Mouse (Mus musculus) 416B (cell line): ENCODE measurements around the gene Kmt5a.
A peak's percentile ranks its signal among the peaks of the same experiment; 100 is the strongest.
"Not testable (repeated sequence)": the region's sequence is repeated elsewhere in the genome, so short reads cannot be mapped to it uniquely, and the experiment has no call there.

Source experiments
- DNase-seq: peaks from one replicate; pipeline ENCODE4 v3.0.0; 2011; ENCODE audit warnings: low read depth

Kmt5a gene

DNA sequence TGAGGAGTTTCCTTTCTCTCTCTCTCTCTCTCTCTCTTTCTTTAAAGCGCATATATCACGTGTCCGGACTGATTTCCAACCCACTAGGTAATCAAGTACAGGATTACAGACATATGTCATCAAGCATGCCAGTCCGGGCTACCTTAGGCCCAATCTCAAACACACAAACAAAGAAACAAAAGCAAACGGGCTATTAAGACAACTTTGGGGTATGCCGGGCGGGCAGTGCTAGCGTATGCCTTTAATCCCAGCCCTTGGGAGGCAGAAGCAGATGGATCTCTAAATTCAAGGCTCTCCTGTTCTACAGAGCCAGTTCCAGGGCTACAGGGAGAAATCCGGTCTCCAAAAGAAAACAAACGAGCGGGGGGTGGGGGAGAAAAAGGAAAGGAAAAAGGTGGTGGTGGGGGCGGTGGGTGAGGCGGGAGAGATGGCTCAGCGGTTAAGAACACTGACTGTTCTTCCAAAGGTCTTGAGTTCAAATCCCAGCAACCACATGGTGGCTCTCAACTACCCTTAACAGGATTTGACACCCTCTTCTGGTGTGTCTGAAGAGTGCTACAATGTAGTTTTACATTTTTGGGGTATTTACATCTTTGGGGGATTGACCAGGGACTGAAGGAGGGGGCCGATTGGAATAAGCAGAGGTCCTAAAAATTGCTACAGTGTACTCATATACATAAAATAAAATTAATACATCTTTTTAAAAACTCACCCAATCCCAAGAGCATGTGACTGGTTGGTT is 44.1 kb downstream of the Kmt5a start:
- no peak for DNase-seq

DNA sequence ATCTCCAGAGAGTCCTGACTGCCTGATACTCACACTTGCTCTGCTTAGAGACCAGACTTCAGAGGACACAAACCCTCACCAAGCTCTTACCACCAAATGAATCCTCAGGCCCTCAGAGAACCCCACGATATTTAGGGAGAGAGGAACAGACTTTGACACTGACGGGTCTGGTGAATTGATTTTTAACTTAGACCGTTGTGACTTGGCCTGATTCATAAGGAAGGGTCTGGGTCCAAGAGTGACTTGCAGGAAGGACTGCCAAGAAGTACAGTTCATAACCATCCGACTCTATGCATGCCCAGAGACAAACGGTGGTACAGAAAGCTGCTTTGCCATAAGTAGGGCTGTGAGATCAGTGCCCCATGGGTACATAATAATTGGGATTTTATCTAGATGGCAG is 45.9 kb downstream of the Kmt5a start:
- DNase-seq, result no peak

DNA sequence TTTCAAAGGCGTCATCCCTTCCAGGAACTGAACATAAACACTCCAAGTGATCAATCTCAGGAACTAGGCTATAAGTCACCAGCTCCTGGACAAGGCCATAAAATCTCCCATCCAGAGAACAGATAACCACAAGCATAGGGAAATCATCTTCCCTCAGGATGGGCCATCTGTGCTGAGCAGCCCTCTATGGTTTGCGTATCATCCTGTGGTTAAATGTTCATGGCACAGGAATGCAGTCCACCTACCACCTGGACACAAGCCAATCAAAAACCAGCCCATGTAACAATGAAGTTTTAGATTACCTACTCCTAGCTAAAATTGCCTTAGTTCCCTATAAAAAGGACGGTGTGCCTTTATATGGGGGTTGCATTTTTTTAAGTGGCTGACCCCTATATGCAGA is 49.2 kb downstream of the Kmt5a start:
- DNase-seq, result no peak

DNA sequence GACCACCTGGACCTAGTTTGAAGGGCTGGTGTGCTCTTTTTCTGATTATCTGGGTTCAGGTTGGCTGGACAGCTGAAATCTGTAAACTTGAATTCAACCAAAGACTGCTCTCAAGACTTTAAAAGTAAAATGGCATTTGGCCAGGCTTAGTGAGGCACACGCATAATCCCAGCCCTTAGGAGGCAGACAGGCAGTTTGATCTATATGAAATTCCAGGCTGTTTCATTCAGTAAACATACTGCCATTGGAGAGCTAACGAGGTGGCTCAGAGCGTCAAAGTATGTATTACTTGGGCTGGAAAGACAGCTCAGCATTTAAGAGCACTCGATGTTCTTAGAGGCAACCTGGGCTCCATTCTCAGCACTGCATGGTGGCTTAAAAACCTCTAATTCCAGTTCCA is 52.0 kb downstream of the Kmt5a start:
- DNase-seq, result no peak

DNA sequence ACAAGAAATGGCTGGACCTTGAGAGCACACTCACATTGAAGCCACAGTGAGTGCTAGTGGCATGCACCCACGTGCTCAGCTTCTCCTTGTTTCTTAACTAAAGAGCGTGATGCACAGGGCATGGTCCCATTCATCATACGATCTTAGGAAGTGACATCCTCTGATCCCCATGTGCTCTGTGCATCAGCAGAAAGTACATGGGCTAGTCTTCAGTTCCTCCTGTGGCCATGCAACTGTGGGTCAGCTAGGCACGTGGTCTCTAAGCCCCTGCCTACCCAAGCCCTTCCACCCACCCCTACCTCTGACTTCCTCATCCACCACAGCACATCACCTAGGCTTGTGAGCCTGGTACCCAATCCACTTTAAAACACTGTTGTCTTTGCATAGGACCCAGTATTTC is 52.9 kb downstream of the Kmt5a start:
- DNase-seq, result no peak

DNA sequence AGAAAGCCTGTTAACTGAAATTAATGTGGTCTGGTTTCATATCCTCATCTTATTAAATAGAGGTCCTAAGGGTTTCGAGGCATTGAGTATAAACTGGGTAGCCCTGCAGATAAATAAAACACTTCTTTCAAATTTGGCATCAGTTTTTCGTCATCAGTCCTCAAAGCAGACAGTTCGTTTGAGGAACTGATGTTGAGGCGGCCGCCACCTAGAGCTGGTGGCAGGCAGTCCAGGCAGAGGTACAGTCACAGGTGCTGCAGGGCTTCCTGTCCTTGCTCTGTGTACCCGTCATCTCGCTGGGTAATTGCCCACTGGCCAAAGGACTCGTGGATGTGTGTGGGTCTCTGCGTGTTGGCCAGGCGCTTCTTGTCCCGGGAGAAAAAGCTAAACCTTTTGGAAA is 53.7 kb downstream of the Kmt5a start:
- DNase-seq, result no peak

DNA sequence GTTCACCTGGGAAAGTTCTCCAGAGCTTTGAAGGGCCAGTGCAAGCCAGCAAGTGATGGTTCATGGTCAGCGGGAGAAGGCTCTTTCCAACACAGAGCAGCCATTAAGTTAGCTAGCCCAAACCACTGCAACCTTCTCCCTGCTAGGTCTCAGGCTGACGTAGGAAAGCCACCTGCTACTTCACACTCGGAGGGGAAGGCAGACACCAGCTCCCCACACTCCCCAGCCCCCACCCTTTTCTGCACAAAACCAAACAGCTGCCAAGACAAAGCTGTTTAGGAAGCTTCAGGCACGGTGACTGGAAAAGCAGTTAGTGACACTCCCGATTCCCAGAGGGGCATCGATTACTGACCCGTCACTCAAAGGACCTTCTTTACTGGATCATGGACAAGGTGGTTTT is 55.8 kb downstream of the Kmt5a start:
- no peak for DNase-seq

DNA sequence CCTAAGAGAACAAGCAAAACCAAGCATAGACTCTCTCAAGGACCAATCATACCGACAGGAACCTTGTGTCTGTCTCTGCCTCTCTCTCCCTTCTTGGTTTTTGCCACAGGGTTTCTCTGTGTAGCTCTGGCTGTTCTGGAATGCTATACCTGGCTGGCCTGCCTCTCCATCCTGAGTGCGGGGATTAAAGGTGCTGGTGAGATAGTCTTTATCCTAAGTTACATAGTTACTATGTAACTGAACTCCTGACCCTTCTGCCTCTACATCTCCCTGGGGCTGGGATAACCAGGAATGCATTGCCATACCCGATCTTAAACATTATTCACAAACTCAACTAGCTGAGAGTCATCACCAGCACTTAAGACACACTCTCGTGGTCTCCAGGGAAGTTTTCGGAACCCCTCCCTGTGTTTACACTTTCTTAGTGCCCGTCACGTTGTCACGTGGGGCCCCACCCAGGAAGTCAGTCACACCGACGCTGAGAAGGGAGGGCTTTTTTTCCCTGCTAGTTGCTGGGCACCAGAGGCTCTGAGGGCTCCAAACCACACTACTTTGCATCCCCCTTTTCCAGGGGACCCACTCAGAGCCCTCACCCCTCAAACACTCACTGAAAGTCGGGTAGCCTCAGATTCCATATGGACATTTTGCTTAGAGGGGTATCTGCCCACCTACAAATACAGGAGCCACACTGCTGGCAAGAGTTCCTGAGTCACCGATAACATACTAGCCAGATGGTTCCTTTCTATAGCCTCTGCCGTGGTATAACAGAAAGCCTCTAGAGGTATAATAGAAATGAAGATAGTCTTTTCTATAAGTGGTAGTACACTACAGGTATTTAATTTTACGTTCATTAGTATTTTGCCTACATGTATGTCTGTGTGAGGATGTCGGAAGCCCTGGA is 57.1 kb downstream of the Kmt5a start:
- no peak for DNase-seq

DNA sequence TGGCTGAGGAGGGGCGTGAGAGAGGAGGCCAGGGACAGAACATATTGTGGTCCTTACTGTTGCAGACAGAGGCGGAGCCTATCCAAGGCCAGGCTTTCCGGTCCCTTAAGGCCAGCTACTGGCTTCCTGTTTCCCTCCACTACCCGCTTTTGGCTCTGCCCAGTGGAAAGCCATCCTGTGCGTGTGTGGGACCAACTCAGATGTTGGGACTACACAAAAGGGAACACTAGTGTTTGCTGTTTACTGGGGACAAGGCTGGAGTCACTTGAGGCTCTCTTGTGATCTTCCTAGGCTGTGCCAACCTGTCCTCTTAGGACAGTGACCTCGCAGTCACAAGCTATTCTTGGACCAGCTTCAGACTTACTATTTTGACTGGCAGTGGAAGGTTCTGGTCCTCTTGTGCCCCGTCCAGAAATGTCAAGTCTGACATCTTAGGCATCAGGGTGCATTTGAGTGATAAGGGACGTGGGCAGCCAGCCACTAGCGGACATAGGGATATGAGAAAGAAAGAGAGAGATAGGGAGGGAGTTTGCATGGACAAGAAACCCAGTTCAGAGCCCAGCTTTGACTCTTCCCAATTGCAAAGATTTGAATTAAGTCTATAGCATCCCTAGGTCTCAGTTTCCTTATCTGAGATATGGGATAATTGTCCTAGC is 58.6 kb downstream of the Kmt5a start:
- DNase-seq, result peak; percentile 79

DNA sequence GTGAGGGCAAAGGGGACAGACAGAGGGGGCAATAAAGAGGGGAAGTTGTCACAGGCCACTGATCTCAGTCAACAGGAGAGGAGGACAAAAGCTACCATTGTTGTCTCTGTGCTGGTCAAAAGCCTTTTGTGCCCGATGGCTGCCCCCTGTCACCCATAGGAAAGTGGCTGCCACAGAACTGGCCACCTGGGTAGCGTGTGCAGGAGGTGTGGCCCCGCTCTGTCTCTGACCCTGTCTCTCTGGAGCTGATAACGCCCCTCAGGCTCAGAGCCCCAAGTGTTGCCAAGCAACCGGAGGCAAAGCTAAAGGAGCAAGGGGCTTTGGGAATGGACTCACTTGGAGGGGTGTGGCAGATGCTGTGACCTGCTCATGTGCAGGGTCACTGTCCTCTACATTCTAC is 59.3 kb downstream of the Kmt5a start:
- DNase-seq, result no peak

DNA sequence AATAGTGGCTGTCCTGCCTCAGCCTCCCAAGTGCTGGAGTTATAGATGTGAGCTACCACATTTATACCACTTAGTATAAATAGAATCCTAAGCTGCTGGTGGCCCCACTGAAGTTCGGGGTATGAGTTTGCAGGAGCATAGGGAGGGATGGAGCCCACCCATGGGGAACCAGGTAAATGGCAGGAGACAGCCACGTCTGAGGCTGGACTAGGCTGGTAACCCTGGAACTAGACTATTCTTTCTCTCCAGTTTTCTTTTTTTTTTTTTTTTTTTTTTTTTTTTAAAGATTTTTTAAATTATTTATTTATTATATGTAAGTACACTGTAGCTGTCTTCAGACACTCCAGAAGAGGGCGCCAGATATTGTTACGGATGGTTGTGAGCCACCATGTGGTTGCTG is 60.3 kb downstream of the Kmt5a start:
- DNase-seq, result not testable (repeated sequence)

DNA sequence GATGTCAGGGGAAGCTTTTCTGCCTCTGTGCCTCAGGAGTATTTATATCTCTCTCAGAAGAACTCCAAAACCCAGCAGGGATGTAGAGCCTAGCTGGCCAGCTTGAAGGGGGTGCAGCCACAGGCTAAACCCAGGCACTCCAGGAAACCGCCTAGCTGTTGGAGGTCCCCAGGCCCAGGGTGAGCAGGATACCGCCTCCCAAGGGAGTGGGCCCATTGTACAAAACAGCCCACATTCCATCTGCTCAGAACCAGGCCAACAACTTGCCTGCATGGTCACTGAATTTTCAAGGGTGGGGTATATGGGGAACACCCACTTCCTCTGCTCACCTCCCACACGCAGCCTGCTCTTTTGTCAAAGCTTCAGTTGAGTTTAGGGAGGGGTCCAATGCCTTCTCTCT is 60.8 kb downstream of the Kmt5a start:
- DNase-seq, result no peak

DNA sequence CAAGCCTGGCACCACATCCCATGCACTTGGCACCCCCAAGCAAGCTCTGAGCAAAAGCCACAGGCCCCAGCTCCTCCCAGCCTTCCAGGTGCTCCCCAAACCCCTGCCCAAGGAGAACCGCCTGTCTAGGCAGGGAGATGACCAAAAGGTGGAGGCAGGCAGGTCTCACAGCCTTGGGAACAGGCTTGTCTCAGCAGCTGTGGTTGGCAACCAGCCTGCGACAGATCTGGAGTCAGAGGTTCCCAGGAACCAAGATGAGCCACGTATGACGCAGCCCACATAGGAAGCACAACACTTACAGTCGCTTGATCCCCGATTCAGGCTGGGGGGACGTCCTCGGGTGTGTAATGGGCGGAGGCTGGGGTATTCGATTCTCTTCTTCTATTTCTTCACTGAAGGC is 61.8 kb downstream of the Kmt5a start:
- no peak for DNase-seq

DNA sequence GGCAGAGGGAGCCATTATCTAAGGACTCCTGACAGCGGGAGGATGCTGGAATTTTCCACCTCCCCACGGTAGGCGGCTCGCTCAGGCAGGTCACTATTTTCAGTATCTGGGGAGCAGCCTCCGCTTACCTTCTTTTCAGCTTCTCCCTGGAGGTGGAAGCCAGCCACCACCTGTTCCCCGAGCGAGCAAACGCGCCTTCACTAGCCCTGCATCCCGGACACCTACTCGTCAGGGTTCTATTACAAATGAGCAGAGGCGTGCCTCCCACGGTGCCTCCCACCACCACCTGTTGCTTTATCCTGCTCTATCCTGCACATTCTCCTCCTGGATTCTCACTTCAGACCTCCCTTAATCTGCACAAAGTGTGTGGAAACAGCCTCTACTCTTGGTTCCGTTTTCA is 64.0 kb downstream of the Kmt5a start:
- DNase-seq, result no peak

DNA sequence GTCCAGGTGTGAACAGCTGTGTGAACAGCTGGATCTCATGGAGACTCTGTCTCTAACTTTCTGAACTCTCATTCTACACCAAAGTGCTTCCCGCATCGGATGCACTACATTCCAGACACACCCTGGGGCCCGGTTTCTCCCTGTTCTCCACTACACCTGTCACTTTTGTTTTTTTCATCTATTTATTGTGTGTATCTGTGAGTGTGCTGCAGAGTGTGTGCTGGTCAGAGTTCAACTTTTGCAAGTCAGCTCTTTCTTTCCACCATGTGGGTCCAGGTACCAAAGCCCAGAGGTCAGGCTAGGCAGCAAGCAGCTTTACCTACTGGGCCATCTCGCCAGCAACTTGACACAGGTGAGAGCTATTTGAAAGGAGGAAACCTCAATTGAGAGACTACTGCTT is 65.5 kb downstream of the Kmt5a start:
- DNase-seq, result no peak

DNA sequence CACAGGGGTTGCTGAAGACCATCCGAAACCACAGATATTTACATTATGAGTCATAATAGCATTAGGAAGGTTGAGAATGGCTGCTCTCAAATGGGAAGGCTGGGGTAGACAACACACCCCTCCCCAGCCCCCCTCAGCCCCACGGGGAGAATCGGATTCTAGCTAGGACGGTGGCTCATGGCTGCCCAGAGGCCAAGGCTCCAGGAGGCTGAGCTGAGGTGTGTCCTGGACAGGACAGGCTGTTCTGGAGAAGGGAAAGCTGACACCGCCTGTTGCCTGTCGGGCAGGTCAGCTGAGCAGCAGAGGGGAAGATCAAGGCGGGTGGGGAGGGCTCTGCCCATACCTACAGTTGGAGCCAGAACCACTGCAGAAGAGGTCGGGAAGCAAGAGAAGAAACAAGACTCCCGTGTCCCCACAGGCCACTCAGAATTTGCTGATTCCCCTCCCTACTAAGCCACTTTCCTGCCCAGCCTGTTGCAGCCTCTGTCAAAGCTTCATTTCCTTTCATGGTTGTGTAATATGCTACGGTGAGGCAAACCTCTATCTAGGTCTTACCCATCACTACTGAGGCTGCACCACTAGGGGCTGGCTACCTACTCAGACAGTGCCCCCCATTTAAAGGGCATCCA is 67.1 kb downstream of the Kmt5a start:
- DNase-seq, result peak; percentile 84

DNA sequence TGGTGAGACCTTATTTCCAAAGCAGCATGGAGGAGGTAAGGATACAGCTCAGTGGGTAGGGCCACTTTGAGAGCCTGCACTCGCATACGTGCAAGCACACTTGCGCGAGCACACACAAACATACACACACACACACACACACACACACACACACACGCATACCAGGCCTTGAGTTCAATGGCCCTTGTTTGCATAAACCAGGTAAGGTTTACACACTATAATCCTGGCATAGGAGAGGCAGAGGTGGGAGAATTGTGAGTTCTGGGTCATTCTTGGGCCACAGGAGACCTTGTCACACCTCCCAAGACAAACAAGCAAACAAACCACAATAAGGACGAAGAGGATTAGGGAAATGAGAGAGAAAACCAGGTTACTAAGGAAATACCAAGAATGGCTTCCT is 69.5 kb downstream of the Kmt5a start:
- no peak for DNase-seq

DNA sequence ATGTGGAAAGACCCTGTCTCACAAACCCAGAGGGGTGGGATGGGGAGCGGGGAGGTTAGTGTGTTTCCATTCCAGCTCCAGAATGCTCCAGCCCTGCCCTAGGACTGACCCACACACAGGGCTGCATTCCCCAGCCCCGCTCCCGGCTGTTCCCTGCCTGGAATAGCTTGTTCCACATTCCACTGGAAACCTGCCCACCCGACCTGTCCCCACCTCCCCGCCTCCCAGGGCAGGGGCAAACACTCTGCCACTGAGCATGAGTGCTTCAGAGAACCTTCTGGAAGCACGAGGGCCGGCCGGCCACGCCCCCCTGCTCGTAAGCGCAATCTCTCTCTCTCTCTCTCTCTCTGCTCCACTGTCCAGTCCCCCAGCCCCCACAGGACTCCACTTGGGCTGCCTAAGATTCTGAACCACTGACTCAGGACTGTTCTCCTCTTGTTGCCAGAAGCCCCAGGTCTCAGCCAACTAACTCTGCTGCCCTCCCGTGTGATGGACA is 70.1 kb downstream of the Kmt5a start:
- DNase-seq, result no peak

DNA sequence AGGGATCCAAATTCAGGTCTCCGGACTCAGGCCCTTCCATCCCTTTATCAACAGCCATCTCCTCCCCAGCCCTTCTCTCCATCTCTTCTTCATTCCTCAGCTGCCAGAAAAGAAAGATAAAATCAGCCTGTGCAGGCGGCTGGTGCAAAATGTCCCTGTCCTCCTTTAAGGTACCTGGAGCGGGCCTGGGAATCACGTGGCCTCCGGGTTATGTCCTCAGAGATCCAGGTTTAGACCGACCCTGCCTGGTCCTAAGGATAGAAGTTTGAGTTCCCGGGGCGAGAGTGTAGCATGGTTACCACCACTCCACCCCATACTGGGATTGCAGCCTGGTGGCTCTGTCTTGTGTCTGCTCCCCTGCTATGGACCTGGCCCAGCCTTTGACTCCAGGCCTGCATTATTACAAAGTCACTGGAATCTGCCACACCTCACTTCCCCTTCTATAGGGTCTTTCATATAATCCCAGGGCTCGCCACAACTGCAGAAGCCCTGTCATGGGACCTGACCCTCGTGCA is 70.9 kb downstream of the Kmt5a start:
- DNase-seq, result no peak
